Mouse (Mus musculus) heart, embryonic 15.5 days (tissue): ENCODE measurements around the gene Fam171a2. TPM values are rescaled to one million over a fixed set of nuclear protein-coding genes. Genes with fewer than 3 reads are reported as not detected.
A peak's percentile ranks its signal among the peaks of the same experiment; 100 is the strongest.

Experiments
- ATAC-seq: fragments of 200-750 bp; cut with Nextera tagmentation; replicated peaks from 2 replicates; pipeline ENCODE4 v1.8.0; 2017; ENCODE audit warnings: low read depth, moderate TSS enrichment; ENCODE audit not compliant: insufficient number of reproducible peaks, insufficient read depth, low FRiP score
- H3K27ac ChIP-seq: fragments of 300-500 bp; sonication (generic); 2 replicates; pipeline ENCODE4 v1.5.1; 2015; ENCODE audit warnings: mild to moderate bottlenecking, inconsistent platforms
- H3K27me3 ChIP-seq: fragments of 300-500 bp; sonication (generic); 2 replicates; pipeline ENCODE4 v1.6.1; 2015; ENCODE audit warnings: inconsistent platforms
- H3K36me3 ChIP-seq: fragments of 300-500 bp; sonication (generic); 2 replicates; pipeline ENCODE4 v1.6.1; 2015; ENCODE audit warnings: mild to moderate bottlenecking, inconsistent platforms
- H3K4me1 ChIP-seq: fragments of 300-500 bp; sonication (generic); replicated peaks from 2 replicates; pipeline ENCODE4 v1.6.1; 2015; ENCODE audit warnings: inconsistent platforms
- H3K4me2 ChIP-seq: fragments of 300-500 bp; sonication (generic); 2 replicates; pipeline ENCODE4 v1.6.1; 2015; ENCODE audit warnings: inconsistent platforms, mild to moderate bottlenecking, moderate library complexity
- H3K4me3 ChIP-seq: fragments of 300-500 bp; sonication (generic); 2 replicates; pipeline ENCODE4 v1.5.1; 2015; ENCODE audit warnings: mild to moderate bottlenecking, inconsistent platforms
- H3K9ac ChIP-seq: fragments of 300-500 bp; sonication (generic); 2 replicates; pipeline ENCODE4 v1.6.1; 2015; ENCODE audit warnings: mild to moderate bottlenecking, inconsistent platforms
- H3K9me3 ChIP-seq: fragments of 300-500 bp; sonication (generic); replicated peaks from 2 replicates; pipeline ENCODE4 v1.6.1; 2016; ENCODE audit warnings: inconsistent platforms
- WGBS: fragments of 180-500 bp; shearing (Covaris S2); methylation state at CpG from one replicate; pipeline ENCODE4 v1.1.7; 2015; ENCODE audit warnings: mixed read lengths; 5-methylcytosine and 5-hydroxymethylcytosine counted together
- polyA plus RNA-seq: library from polyadenylated mRNA; unstranded; fragments of >200 nt; fragmentation: Nextera tagmentation; extraction: Ambion mirVana; gene quantifications from 2 replicates; pipeline ENCODE4 v1.2.1, GENCODE M21; 2015

Fam171a2 gene
- polyA plus RNA-seq, 1 experiment from 2014 or later: 2.7 TPM

DNA sequence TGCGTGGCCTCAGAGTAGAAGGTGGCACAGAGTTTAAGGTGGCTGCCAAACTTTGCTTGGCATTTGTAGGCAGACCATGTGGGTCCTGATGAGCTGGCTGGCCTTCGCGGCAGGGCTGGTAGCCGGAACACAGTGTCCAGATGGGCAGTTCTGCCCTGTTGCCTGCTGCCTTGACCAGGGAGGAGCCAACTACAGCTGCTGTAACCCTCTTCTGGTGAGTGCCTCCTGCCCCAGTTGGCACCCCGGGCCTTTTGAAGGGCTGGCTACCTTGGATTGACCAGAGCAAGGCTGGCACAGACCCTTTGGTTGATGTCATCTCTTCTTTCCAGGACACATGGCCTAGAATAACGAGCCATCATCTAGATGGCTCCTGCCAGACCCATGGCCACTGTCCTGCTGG is 14.6 kb downstream of the Fam171a2 start:
- Histone ChIP-seq H3K4me1 (peaks cover 61% of the 10 kb centered on the region), H3K4me3 (no peak overlapping the region), H3K9ac (0 out of 2 replicates have a peak overlapping the region, but pooled peaks have one; percentile 34), H3K4me2 (no peak overlapping the region), H3K36me3 (peaks cover 19% of the 10 kb centered on the region; the same call in 1 of the 2 replicates), H3K9me3 (no peaks in the 10 kb centered on the region), H3K27ac (no peak overlapping the region), H3K27me3 (no peaks in the 10 kb centered on the region)
- 91% methylated on average over 6 of the region's 6 CpGs for WGBS
- no peak for ATAC-seq

DNA sequence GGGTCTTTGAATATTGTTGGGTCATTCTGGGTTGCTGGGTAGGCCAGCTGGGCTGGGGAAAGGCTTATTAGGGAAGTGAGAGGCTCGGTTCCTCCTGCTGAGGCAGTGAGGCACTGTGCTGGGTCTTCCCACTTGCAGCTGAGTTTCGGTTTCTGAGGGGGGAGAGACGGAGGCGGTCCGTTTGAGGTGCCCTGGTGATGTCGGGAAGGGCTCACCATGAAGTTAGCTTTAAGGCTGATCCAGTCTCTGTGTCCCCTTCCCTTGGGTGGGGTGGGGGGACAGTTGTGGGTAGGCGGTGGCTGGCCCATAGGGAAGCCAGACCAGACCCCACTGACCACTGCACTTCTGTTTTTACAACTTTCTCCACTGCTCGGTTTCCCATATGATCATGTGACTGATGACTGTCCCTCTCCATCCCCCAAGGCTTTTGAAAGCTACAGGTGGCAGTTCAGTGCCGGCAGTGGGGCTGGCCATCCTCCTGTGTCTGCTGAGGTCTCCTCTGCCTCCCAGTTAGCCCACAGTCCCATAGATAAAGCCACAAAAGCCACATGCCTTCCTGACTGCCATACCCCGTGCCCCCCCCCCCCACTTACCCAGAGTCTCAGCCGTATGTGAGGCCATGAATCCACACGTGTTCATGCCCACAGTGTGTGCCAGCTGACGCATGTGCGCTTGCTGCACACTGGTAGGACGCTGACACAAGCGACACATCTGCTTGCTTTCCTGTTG is 15.2 kb downstream of the Fam171a2 start:
- 48% methylated on average over 16 of the region's 16 CpGs for WGBS
- peak overlapping the region; percentile 28; the same call in 1 of the 2 replicates for H3K9ac ChIP-seq
- H3K4me1 ChIP-seq: peaks cover 55% of the 10 kb centered on the region
- no peaks in the 10 kb centered on the region for H3K27me3 ChIP-seq
- ATAC-seq: no peak
- H3K4me3 ChIP-seq: peak overlapping the region; percentile 17
- H3K9me3 ChIP-seq: no peaks in the 10 kb centered on the region
- peaks cover 19% of the 10 kb centered on the region; the same call in 1 of the 2 replicates for H3K36me3 ChIP-seq
- H3K4me2 ChIP-seq: peak overlapping the region; percentile 40
- H3K27ac ChIP-seq: no peak overlapping the region

DNA sequence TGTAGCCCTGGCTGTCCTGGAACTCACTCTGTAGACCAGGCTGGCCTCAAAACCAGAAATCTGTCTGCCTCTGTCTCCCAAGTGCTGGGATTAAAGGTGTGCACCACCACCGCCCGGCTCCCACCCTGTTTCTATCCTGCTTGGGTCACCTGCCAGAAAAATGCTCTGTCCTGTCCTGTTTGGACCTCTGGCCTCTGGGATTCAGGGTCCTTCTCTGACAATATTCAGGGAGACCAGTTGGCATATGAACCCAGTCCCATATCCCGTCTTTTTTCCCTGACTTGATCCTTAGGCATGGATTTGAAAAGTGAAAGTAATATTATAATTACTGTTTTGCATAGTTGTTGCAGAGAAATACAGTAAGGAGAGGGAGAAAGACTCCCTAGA is 15.8 kb downstream of the Fam171a2 start:
- Histone ChIP-seq H3K4me2 (peak overlapping the region; percentile 40), H3K27ac (no peak overlapping the region), H3K36me3 (peaks cover 19% of the 10 kb centered on the region; the same call in 1 of the 2 replicates), H3K4me1 (peaks cover 50% of the 10 kb centered on the region), H3K4me3 (peak overlapping the region; percentile 17), H3K9ac (peak overlapping the region; percentile 28; the same call in 1 of the 2 replicates), H3K27me3 (no peaks in the 10 kb centered on the region), H3K9me3 (no peaks in the 10 kb centered on the region)
- WGBS: 72% methylated on average over 3 of the region's 3 CpGs
- ATAC-seq: no peak

DNA sequence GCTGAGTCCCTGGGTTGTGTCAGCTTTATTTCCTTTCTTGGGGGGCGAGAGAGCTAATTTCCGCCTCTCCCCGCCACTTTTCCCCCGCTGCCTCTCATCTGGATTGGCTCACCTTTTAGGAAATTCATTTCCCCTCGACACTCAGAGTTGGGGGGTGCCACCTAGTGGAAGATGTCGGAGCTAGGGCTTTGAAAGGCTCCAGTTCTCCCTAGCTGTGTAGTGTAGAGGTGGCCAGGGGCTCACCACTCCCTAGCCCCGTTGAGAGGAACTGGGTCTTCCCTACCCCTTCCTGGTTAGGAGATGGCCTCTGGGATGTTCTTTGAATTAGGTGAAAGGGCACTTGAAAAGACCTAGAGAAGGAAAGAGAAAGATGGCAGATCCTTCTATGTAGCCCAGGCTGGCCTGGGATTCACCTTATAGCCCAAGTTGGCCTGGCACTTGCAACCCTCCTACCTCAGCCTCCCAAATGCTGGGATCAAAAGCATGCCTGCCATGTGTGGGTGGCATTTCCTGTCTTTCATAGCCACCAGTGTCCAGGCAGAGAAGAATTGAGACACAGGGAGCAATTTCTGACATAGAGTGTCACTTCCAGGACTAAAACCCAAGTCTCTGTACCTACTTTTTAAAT is 16.4 kb downstream of the Fam171a2 start:
- Histone ChIP-seq H3K4me3 (peak overlapping the region; percentile 86), H3K4me2 (peak overlapping the region; percentile 89), H3K9me3 (no peaks in the 10 kb centered on the region), H3K36me3 (peaks cover 14% of the 10 kb centered on the region; the same call in 1 of the 2 replicates), H3K4me1 (peaks cover 46% of the 10 kb centered on the region), H3K27me3 (no peaks in the 10 kb centered on the region), H3K9ac (peak overlapping the region; percentile 76), H3K27ac (peak overlapping the region; percentile 85)
- ATAC-seq: 0 out of 2 replicates have a peak, but pooled peaks have one; percentile 27
- WGBS: 0% methylated on average over 7 of the region's 7 CpGs

DNA sequence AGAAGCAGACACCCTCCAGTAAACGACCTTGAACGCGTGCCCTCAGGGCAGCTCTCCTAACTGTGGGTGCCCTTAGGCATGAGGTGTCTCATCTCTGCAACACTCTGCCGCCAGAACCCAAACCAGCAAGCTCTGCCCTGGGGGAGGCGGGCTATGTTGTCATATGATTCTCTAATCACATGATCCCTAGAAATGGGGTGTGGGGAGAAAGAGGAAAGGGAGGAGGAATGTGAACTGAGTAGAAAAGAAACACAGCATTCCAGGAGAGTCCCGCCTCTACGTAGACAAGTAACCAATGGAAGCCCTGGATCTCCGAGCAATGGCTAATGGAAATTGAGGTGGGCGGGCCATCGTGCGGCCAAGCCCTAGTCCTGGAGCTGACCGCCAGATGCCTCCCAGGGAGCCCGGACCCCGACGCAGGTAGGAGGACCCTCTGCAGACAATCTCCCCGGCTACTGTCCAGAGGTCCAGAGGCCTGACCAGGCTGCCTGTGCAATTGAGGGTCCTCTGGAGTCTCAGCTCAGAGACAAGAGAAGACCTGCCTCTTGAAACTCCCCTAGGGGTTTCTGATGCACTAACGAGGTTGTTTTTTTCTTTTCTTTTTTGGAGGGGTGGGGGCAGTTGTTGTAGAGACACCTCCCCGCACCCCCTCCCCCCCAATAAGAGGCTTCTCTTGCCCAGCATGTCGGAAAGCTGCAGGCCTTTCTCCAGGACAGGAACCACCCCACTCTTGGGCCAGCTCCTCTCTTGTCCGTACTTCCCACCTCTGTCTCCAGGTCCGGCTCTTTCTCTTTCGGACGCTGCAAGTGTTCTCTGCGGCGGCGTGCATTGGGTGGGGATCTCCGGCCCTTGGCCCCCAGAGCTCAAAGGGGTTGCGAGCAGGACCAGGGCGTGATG is 17.1 kb downstream of the Fam171a2 start, which contains the start of gene Grn:
TSS of gene Grn (plus strand) at position 195 of the 897 bp plus-strand sequence.
- peak within 1 kb of the TSS; percentile 86 for H3K4me3 ChIP-seq
- no peaks in the 10 kb centered on the region for H3K9me3 ChIP-seq
- peaks cover 38% of the 10 kb centered on the region for H3K4me1 ChIP-seq
- peaks cover 9% of the 10 kb centered on the region; the same call in 1 of the 2 replicates for H3K36me3 ChIP-seq
- H3K27ac ChIP-seq: peak within 1 kb of the TSS; percentile 85
- WGBS: under 1% methylated on average over 29 of the region's 29 CpGs
- peak; percentile 93 for ATAC-seq
- no peaks in the 10 kb centered on the region for H3K27me3 ChIP-seq
- peak within 1 kb of the TSS; percentile 89 for H3K4me2 ChIP-seq
- H3K9ac ChIP-seq: peak within 1 kb of the TSS; percentile 76

DNA sequence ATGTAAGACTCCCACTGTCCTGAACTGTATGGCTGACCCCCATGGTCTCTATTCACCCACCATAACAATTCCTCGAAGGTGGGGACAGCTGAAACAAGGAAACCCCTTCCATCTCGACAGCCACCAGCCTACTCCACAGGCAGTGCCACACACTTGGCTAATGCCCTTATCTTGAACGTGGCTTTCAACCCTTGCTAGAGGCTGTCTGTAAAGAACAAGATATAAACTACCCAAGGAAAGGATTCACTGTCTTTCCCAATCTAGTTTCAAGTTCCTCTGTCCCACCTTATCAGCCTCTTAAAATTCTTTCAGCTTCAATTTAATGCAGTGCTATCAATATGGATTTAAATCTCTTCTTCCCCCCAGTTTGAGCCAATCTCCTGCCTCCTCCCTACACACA is 17.9 kb downstream of the Fam171a2 start:
- H3K27ac ChIP-seq: peak overlapping the region; percentile 74
- WGBS: 16% methylated on average over 3 of the region's 3 CpGs
- H3K27me3 ChIP-seq: no peaks in the 10 kb centered on the region
- peaks cover 38% of the 10 kb centered on the region for H3K4me1 ChIP-seq
- H3K9me3 ChIP-seq: no peaks in the 10 kb centered on the region
- peaks cover under 1% of the 10 kb centered on the region; the same call in 1 of the 2 replicates for H3K36me3 ChIP-seq
- ATAC-seq: no peak
- H3K4me2 ChIP-seq: peak overlapping the region; percentile 89
- H3K9ac ChIP-seq: peak overlapping the region; percentile 74
- peak overlapping the region; percentile 86 for H3K4me3 ChIP-seq

DNA sequence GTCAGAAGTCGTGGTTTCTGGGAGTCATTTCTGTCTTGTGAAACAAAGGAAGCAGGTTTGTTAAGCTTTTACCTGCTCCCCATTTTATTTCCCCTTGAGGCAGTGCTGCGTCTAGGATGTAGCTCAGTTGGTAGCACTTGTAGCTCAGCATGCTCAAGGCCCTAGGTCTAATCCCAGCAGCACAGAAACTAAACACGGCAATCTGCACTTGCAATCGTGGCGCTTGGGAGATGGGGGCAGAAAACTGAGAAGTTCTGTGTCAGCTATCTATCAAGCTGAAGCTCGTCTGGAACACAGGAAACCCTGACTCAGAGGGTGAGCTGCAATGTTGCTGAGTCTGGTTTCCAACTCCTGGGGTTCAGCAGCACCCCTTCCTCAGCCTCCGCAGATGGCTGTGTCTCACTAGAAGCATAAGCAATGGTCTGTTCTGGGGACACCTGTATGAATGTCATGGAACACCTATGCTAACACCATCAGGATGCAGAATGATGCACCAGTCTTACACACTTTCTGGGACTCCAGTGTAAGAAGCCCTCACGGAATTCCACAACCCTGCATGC is 18.4 kb downstream of the Fam171a2 start:
- peaks cover 35% of the 10 kb centered on the region for H3K4me1 ChIP-seq
- ATAC-seq: no peak
- H3K4me3 ChIP-seq: peak overlapping the region; percentile 86
- peak overlapping the region; percentile 74 for H3K9ac ChIP-seq
- H3K36me3 ChIP-seq: no peaks in the 10 kb centered on the region
- no peaks in the 10 kb centered on the region for H3K27me3 ChIP-seq
- peak overlapping the region; percentile 89; the same call in 1 of the 2 replicates for H3K4me2 ChIP-seq
- 0 out of 2 replicates have a peak overlapping the region, but pooled peaks have one; percentile 74 for H3K27ac ChIP-seq
- 60% methylated on average over 8 of the region's 8 CpGs for WGBS
- H3K9me3 ChIP-seq: no peaks in the 10 kb centered on the region

DNA sequence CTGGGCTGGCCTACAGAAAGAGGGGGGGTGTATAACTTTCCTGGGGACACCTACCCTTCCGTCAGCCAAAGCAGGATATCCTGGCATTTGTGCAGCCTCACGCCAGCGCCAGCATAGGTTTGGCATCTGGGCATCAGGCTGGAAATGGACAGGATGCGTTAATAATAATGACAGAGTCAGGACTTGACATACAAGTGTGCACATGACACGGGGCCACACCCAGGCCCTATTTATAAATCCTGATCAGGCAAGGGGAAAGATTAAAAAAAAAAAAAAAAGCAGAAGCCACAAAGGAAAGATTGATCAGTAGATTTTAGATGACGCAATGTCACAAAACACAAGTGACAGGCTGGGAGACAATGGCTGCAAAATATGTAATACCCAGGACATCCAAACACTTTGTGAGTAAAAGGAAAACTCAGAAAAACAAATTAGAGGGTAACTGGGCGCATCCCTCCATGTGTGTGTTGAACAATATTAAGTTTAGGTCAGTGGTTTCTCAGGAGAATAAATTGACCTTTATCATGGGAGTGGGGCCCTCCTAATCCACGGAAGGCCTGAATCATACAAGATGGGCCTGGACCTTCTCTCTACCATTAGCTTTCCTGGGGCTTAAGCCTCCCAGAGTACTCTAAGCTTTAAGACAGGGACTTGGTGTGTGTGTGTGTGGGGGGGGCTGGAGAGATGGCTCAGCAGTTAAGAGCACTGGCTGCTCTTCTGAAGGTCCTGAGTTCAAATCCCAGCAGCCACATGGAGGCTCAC is 21.7 kb downstream of the Fam171a2 start:
- ATAC-seq: no peak
- no peak overlapping the region for H3K9ac ChIP-seq
- H3K27ac ChIP-seq: no peak overlapping the region
- no peaks in the 10 kb centered on the region for H3K9me3 ChIP-seq
- WGBS: 72% methylated on average over 8 of the region's 8 CpGs
- H3K4me3 ChIP-seq: no peak overlapping the region
- no peaks in the 10 kb centered on the region for H3K36me3 ChIP-seq
- H3K4me2 ChIP-seq: no peak overlapping the region
- H3K4me1 ChIP-seq: peaks cover 9% of the 10 kb centered on the region
- H3K27me3 ChIP-seq: no peaks in the 10 kb centered on the region

DNA sequence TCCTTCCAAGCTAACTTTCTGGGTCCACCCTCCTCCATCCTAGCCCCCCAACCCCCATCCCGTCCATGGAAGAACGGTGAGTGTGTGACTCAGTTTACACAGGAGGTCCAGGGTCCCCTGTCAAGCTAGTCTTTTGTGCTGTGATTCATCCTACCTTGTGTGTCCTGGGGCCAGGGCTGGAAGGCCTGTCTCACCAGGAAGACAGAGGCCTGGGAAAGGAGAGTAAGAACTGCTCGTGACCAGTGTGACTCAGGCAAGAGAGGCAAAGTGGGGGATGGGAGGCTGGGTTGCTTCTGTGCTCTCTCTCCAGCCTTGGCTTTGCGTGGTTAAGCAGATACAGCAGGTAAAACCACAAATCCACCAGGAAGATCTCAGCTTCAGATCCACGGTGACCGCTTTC is 22.8 kb downstream of the Fam171a2 start:
- Histone ChIP-seq H3K9me3 (no peaks in the 10 kb centered on the region), H3K4me1 (peaks cover 6% of the 10 kb centered on the region), H3K36me3 (no peaks in the 10 kb centered on the region), H3K27me3 (no peaks in the 10 kb centered on the region), H3K4me3 (no peak overlapping the region), H3K27ac (no peak overlapping the region), H3K9ac (no peak overlapping the region), H3K4me2 (no peak overlapping the region)
- ATAC-seq: no peak
- WGBS: 73% methylated on average over 6 of the region's 6 CpGs

DNA sequence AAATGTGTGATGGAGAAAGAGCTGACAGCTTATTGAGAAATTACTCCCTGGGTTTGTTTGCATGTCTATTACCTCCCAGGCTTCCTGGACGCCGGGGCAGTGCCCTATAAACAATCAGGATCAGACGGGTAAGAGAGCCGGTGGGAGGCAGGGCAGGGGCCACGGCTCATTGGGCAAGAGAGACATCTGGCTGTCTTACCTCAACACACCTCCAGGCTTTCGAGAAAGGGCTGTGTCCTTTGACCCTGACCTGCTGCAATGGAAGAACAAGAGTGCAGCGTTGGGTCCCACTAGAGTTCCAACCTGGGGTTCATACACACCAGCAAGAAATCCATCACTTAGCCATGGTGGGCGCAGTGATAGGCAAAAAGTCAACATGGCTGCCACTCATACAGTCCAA is 25.9 kb downstream of the Fam171a2 start:
- ATAC-seq: no peak
- Histone ChIP-seq H3K4me1 (no peaks in the 10 kb centered on the region), H3K9me3 (no peaks in the 10 kb centered on the region), H3K9ac (no peak overlapping the region), H3K27ac (no peak overlapping the region), H3K4me3 (no peak overlapping the region), H3K27me3 (no peaks in the 10 kb centered on the region), H3K36me3 (no peaks in the 10 kb centered on the region), H3K4me2 (no peak overlapping the region)
- 65% methylated on average over 8 of the region's 8 CpGs for WGBS
